Mouse (Mus musculus): ENCODE results near the gene Snrnp35. TPM values are rescaled to one million over a fixed set of nuclear protein-coding genes. Genes with fewer than 3 reads are reported as not detected.
A peak's percentile ranks its signal among the peaks of the same experiment; 100 is the strongest.

Gene Snrnp35
- polyA plus RNA-seq, 1 experiment from 2014 or later, result 47.7 TPM

DNA sequence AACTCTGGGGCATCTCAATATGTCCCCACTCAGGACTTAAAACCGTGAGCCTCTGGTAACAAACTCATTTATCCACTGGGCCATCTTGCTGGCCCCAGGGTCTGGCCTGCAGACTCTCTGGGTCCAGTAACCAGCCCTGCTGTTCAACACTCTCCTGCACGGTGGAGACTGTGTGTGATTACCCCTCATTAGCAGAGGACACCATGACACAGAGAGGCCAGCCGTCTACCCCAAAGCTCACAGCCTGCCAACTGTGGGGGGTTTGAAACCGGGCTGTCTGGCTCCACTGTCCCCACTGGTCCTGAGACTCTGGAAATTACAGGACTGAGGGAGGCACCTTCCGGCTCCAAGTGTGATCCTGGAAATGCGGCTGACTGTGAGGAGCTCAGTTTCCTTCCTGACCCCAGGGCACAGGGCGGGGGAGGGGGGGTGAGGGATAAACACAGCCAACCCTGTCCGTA, 46.3 kb downstream of the Snrnp35 start:
- no peaks in the 10 kb centered on the region for H3K36me3 ChIP-seq (ENCODE audit: inconsistent target)
- no peak overlapping the region for H3K4me3 ChIP-seq (ENCODE audit: inconsistent target)
- no peaks in the 10 kb centered on the region for H3K79me2 ChIP-seq (ENCODE audit: inconsistent target)
- 68% methylated on average over 7 of the region's 8 CpGs for whole genome bisulfite sequencing (ENCODE audit: missing documents)
- no peak overlapping the region for H3K27ac ChIP-seq

DNA sequence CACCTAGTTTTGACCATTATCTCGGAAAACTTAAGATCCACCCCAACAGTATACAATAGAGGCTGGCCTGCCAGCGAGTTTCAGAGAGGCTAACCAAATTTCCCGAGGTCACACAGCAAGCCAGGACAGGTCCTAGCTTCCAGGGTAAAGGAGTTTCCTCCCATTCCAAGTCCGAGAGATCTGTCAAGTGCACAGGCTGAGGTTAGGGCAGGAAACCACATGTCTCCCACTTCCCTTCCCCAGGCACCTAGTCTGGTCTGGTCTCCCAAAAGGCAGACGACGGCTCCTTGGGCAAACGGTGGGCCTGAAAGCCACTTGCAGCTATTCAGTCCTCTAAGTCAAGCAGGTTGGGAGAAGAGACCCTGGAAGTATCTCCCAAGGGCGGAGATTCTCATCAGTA, 46.8 kb downstream of the Snrnp35 start:
- Histone ChIP-seq H3K27ac (no peak overlapping the region), H3K79me2 (ENCODE audit: inconsistent target) (no peaks in the 10 kb centered on the region), H3K4me3 (ENCODE audit: inconsistent target) (no peak overlapping the region), H3K36me3 (ENCODE audit: inconsistent target) (no peaks in the 10 kb centered on the region)
- 26% methylated on average over 8 of the region's 8 CpGs for WGBS (ENCODE audit: missing documents)

- 2% methylated on average over 86 of the region's 96 CpGs for WGBS (ENCODE audit: missing documents)
- H3K4me3 ChIP-seq (ENCODE audit: inconsistent target), result peak within 1 kb of the TSS; percentile 26
- no peak within 1 kb of the TSS for H3K27ac ChIP-seq
- H3K79me2 ChIP-seq (ENCODE audit: inconsistent target), result no peaks in the 10 kb centered on the region
- no peaks in the 10 kb centered on the region for H3K36me3 ChIP-seq (ENCODE audit: inconsistent target)
Measured at GRCm38 (mm10) chr5:124530655-124531582, 48.0 kb downstream of the Snrnp35 start, which contains the start of gene Rilpl1. Gene Rilpl1 (minus strand): TSS chr5:124531391.

DNA sequence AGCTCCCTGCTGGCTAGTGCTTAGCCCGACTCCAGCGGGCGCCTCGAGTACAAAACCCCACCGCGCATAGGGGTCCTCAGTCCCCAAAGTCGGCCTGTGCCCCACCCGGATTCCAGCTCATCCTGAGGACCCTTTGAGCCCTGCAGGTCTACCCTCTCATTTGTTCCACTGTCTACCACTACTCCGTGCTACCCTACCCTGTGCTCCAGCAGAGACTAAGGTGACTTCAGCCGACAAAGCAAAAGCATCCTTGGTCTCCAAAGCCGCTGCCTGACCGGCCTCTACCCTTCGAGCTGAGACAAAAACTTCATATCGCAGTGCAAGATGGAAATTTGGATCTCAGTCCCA, 48.6 kb downstream of the Snrnp35 start:
- peak overlapping the region; percentile 3; the same call in 1 of the 2 replicates for H3K4me3 ChIP-seq (ENCODE audit: inconsistent target)
- no peaks in the 10 kb centered on the region for H3K36me3 ChIP-seq (ENCODE audit: inconsistent target)
- no peak overlapping the region for H3K27ac ChIP-seq
- WGBS (ENCODE audit: missing documents), result 28% methylated on average over 14 of the region's 14 CpGs
- no peaks in the 10 kb centered on the region for H3K79me2 ChIP-seq (ENCODE audit: inconsistent target)

DNA sequence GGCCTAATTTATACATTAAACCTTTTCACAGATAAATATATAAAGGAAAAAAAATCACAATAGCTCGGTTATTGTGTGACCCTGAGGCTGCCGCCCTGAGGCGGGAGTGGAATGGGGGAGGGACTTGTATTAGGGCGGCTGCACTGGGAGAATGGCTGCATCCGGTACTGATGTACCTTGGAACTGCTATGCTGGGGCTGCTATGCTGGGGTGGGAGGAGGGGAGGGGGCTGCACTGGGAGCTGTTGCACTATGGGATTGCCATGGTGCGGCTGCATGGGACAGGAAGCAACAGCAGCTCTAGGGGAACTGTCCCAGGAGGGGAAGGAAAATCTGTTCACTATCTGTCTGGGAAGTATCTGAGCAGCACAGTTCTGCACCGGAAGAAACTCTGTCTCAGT, 49.5 kb downstream of the Snrnp35 start:
- WGBS (ENCODE audit: missing documents), result 40% methylated on average over 7 of the region's 7 CpGs
- Histone ChIP-seq H3K27ac (no peak overlapping the region), H3K4me3 (ENCODE audit: inconsistent target) (no peak overlapping the region), H3K36me3 (ENCODE audit: inconsistent target) (no peaks in the 10 kb centered on the region), H3K79me2 (ENCODE audit: inconsistent target) (no peaks in the 10 kb centered on the region)

GRCm38 (mm10) chr5:124535016-124535415, 52.1 kb downstream of the Snrnp35 start:
- Histone ChIP-seq H3K79me2 (ENCODE audit: inconsistent target) (no peaks in the 10 kb centered on the region), H3K27ac (no peak overlapping the region), H3K4me3 (ENCODE audit: inconsistent target) (no peak overlapping the region), H3K36me3 (ENCODE audit: inconsistent target) (no peaks in the 10 kb centered on the region)
- WGBS (ENCODE audit: missing documents), result 86% methylated on average over 5 of the region's 5 CpGs

DNA sequence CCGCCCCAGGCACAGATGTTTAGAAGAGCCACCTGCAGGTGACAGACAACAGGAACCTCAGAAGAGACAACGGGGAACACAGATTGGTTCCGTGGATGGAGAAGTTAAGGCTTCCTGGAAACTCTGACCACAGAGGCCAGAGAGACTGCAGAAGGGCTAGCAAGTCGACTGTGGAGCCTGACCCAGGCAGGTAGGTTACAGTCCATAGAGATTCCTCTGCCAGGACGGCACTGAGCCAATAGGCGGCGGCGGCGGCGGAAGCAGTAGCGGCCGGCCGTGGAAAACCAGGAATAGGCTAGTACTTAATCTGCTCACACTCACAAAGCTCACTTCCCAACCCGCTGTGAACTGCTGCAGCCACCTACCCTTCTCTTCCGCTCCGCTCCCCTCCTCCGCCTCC, 53.8 kb downstream of the Snrnp35 start:
- Histone ChIP-seq H3K4me3 (ENCODE audit: inconsistent target) (no peak overlapping the region), H3K79me2 (ENCODE audit: inconsistent target) (peaks cover 5% of the 10 kb centered on the region), H3K36me3 (ENCODE audit: inconsistent target) (no peaks in the 10 kb centered on the region), H3K27ac (no peak overlapping the region)
- WGBS (ENCODE audit: missing documents), result 20% methylated on average over 17 of the region's 17 CpGs

DNA sequence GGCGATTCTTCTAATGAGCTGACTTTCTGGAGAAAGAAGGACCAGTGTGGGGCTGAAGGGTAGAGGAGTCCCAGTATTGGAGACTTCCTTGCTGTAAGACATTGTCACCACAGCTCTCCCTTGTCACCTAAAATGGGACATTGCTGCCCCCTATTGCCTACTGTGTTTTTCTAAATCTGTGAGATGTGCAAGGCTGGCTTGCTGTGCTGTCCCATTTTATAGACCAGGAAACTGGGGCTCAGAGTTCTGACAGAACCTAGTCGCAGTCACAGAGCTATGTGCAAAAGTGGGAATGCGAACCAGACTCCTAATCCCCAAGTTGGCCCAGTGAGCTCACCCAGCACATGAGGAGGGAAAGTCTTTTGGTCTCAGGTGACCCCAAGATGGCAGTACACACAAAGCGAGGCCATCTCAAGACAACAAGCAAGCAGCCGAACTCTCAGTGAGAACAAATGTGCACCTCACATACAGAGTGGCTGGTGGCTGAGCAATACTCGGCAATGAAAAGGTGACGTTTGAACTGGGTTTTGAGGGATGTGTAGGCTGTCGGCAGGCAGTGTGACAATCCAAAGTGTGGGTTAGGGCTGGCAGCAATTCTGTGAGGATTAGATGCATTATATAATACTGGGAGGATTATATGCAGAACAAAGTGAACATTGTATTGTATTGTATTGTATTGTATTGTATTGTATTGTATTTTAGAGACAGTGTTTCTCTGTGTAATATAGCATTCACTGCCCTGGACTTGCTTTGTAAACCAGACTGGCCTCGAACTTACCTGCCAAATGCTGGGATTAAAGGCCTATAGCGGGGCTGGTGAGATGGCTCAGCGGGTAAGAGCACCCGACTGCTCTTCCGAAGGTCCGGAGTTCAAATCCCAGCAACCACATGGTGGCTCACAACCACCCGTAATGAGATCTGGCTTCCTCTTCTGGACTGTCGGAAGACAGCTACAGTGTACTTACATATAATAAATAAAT, 56.2 kb downstream of the Snrnp35 start:
- Histone ChIP-seq H3K4me3 (ENCODE audit: inconsistent target) (no peak overlapping the region), H3K79me2 (ENCODE audit: inconsistent target) (peaks cover 29% of the 10 kb centered on the region), H3K27ac (no peak overlapping the region), H3K36me3 (ENCODE audit: inconsistent target) (peaks cover 16% of the 10 kb centered on the region; the same call in 1 of the 2 replicates)
- WGBS (ENCODE audit: missing documents), result 72% methylated on average over 9 of the region's 16 CpGs

DNA sequence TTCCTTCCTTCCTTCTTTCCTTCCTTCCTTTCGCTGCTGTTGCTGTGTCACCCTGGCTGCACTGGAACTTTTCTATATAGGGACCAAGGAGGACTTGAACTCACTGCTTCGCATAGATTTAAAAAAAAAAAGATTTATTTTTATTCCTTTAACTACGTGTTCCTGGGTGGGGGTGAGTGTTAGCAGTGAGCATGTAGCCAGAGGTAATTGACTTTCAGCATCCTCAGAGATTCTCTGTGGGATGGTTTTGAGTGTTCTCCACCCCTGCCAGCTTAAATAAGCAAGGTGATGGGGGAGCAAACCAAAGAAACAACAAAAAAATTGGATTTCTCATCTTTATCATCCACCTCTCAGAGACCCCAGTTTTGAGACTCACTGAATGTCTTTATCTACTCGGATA, 57.0 kb downstream of the Snrnp35 start:
- WGBS (ENCODE audit: missing documents), result 76% methylated on average over 4 of the region's 4 CpGs
- Histone ChIP-seq H3K36me3 (ENCODE audit: inconsistent target) (peaks cover 23% of the 10 kb centered on the region), H3K79me2 (ENCODE audit: inconsistent target) (peaks cover 37% of the 10 kb centered on the region), H3K27ac (peak overlapping the region; percentile 55), H3K4me3 (ENCODE audit: inconsistent target) (no peak overlapping the region; the same call in 1 of the 2 replicates)

GRCm38 (mm10) chr5:124540383-124540786, 57.5 kb downstream of the Snrnp35 start, which contains the start of gene Tmed2:
Gene Tmed2 (plus strand): TSS chr5:124540695.
- Histone ChIP-seq H3K36me3 (ENCODE audit: inconsistent target) (peaks cover 28% of the 10 kb centered on the region), H3K4me3 (ENCODE audit: inconsistent target) (peak within 1 kb of the TSS; percentile 59), H3K27ac (peak within 1 kb of the TSS; percentile 55), H3K79me2 (ENCODE audit: inconsistent target) (peaks cover 41% of the 10 kb centered on the region)
- 2% methylated on average over 31 of the region's 35 CpGs for WGBS (ENCODE audit: missing documents)

Other genes with a start within 250 kb of the Snrnp35 start
- 0.12 to 2.2 TPM (median 1.9 TPM) in 3 replicates for gene Pitpnm2, start 233.4 kb upstream of the Snrnp35 start, polyA plus RNA-seq (2018)
- 1.4 to 2.4 TPM (median 2.1 TPM) in 3 replicates for gene Mphosph9, start 155.2 kb upstream of the Snrnp35 start, polyA plus RNA-seq (2018)
- gene 2810006K23Rik, start 155.0 kb upstream of the Snrnp35 start, polyA plus RNA-seq (2018), result 10.0 to 15.0 TPM (median 13.1 TPM) in 3 replicates
- gene Cdk2ap1, start 120.1 kb upstream of the Snrnp35 start, polyA plus RNA-seq (2018), result 42.3 to 77.9 TPM (median 75.7 TPM) in 3 replicates
- gene Sbno1, start 57.1 kb upstream of the Snrnp35 start, polyA plus RNA-seq (2018), result 29.7 to 66.6 TPM (median 32.9 TPM) in 3 replicates
- 41.0 to 134 TPM (median 67.4 TPM) in 3 replicates for gene Kmt5a, start 43.2 kb upstream of the Snrnp35 start, polyA plus RNA-seq (2018)
- 47.7 to 134 TPM (median 74.0 TPM) in 3 replicates for gene Rilpl2, start 4.8 kb upstream of the Snrnp35 start, polyA plus RNA-seq (2018)
- 4.3 to 9.6 TPM (median 7.6 TPM) in 3 replicates for gene Rilpl1, start 48.3 kb downstream of the Snrnp35 start, polyA plus RNA-seq (2018)
- 260 to 815 TPM (median 355 TPM) in 3 replicates for gene Tmed2, start 57.6 kb downstream of the Snrnp35 start, polyA plus RNA-seq (2018)
- gene Ddx55, start 69.7 kb downstream of the Snrnp35 start, polyA plus RNA-seq (2018), result 6.2 to 9.1 TPM (median 7.9 TPM) in 3 replicates
- 16.2 to 38.1 TPM (median 19.2 TPM) in 3 replicates for gene Eif2b1, start 96.0 kb downstream of the Snrnp35 start, polyA plus RNA-seq (2018)
- 5.6 to 14.5 TPM (median 10.6 TPM) in 3 replicates for gene Gtf2h3, start 96.0 kb downstream of the Snrnp35 start, polyA plus RNA-seq (2018)
- gene Atp6v0a2, start 145.4 kb downstream of the Snrnp35 start, polyA plus RNA-seq (2018), result 14.2 to 23.3 TPM (median 18.9 TPM) in 3 replicates
- gene Dnah10, start 242.0 kb downstream of the Snrnp35 start, polyA plus RNA-seq (2018), result not detected in 3 replicates